Mouse (Mus musculus) G1E (cell line): ENCODE measurements around the gene Stom.

Source experiments
- CTCF ChIP-seq: IDR thresholded peaks from 2 replicates; pipeline ENCODE4 v1.5.1; 2012; ENCODE audit warnings: low read depth, low read length, inconsistent platforms, mixed read lengths
- GATA1 ChIP-seq: IDR thresholded peaks from 2 replicates; pipeline ENCODE4 v1.6.1; 2012; ENCODE audit warnings: borderline replicate concordance, low read length, inconsistent platforms, mixed read lengths
- GATA2 ChIP-seq: IDR thresholded peaks from 2 replicates; pipeline ENCODE4 v1.6.1; 2012; ENCODE audit warnings: low read depth, low read length, inconsistent platforms, borderline replicate concordance
- POLR2AphosphoS5 ChIP-seq: IDR thresholded peaks from 2 replicates; pipeline ENCODE4 v1.6.1; 2012; ENCODE audit warnings: low read depth, low read length, inconsistent platforms; ENCODE audit not compliant: insufficient replicate concordance
- TAL1 ChIP-seq: conservative IDR thresholded peaks from 2 replicates; pipeline ENCODE4 v1.6.1; 2012; ENCODE audit warnings: low read depth, low read length, inconsistent platforms, mixed read lengths

DNA sequence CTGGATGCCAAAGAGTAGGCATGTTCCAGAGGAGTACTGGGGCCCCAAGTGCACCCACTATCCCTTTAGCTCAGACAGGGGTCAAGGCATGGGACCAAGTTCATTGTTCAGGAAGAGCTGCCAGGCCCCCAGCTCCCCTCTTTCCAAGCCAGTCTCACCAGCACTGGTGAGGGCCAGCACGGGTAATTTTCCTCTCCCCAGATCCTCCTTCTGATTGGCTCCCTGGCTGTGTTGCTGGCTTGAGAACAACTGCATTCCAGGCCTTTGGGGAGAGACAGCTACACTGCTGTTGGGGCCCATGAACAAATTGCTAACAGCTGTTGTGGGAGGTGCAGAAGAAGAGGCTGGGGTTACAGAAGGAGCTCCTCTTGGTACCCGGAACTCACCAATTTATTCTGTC lies 63.2 kb downstream of the Stom start:
- TF ChIP-seq CTCF (no peak), TAL1 (no peak), GATA1 (no peak), POLR2AphosphoS5 (no peak), GATA2 (no peak)
